Mouse (Mus musculus) neural tube, embryonic 15.5 days (tissue): ENCODE results near the gene Bola1. TPM values are rescaled to one million over a fixed set of nuclear protein-coding genes. Genes with fewer than 3 reads are reported as not detected.

Experiments used
- ATAC-seq: fragments of 200-750 bp; cut with Nextera tagmentation; 2 replicates; pipeline ENCODE4 v1.8.0; 2017; ENCODE audit warnings: mild to moderate bottlenecking, moderate TSS enrichment, moderate library complexity; ENCODE audit not compliant: low FRiP score
- H3K27ac ChIP-seq: fragments of 300-500 bp; sonication (generic); replicated peaks from 2 replicates; pipeline ENCODE4 v1.5.1; 2015; ENCODE audit warnings: mild to moderate bottlenecking, inconsistent platforms
- H3K27me3 ChIP-seq: fragments of 300-500 bp; sonication (generic); replicated peaks from 2 replicates; pipeline ENCODE4 v1.6.1; 2015; ENCODE audit warnings: inconsistent platforms
- H3K36me3 ChIP-seq: fragments of 300-500 bp; sonication (generic); 2 replicates; pipeline ENCODE4 v1.6.1; 2015; ENCODE audit warnings: inconsistent platforms
- H3K4me1 ChIP-seq: fragments of 300-500 bp; sonication (generic); 2 replicates; pipeline ENCODE4 v1.6.1; 2015; ENCODE audit warnings: inconsistent platforms
- H3K4me2 ChIP-seq: fragments of 300-500 bp; sonication (generic); 2 replicates; pipeline ENCODE4 v1.6.1; 2015; ENCODE audit warnings: inconsistent platforms, mild to moderate bottlenecking, moderate library complexity
- H3K4me3 ChIP-seq: fragments of 300-500 bp; sonication (generic); replicated peaks from 2 replicates; pipeline ENCODE4 v1.5.1; 2015; ENCODE audit warnings: mild to moderate bottlenecking, inconsistent platforms
- H3K9ac ChIP-seq: fragments of 300-500 bp; sonication (generic); replicated peaks from 2 replicates; pipeline ENCODE4 v1.6.1; 2015; ENCODE audit warnings: mild to moderate bottlenecking, inconsistent platforms
- H3K9me3 ChIP-seq: fragments of 300-500 bp; sonication (generic); replicated peaks from 2 replicates; pipeline ENCODE4 v1.6.1; 2016; ENCODE audit warnings: inconsistent platforms
- WGBS: fragments of 180-500 bp; shearing (Covaris S2); methylation state at CpG from one replicate; pipeline ENCODE4 v1.1.7; 2015; ENCODE audit warnings: mixed read lengths; 5-methylcytosine and 5-hydroxymethylcytosine counted together
- polyA plus RNA-seq: library from polyadenylated mRNA; unstranded; fragments of >200 nt; fragmentation: Nextera tagmentation; extraction: Ambion mirVana; gene quantifications from 2 replicates; pipeline ENCODE4 v1.2.1, GENCODE M21; 2015

The Bola1 gene
- polyA plus RNA-seq, 1 experiment from 2014 or later = 58.6 TPM

DNA sequence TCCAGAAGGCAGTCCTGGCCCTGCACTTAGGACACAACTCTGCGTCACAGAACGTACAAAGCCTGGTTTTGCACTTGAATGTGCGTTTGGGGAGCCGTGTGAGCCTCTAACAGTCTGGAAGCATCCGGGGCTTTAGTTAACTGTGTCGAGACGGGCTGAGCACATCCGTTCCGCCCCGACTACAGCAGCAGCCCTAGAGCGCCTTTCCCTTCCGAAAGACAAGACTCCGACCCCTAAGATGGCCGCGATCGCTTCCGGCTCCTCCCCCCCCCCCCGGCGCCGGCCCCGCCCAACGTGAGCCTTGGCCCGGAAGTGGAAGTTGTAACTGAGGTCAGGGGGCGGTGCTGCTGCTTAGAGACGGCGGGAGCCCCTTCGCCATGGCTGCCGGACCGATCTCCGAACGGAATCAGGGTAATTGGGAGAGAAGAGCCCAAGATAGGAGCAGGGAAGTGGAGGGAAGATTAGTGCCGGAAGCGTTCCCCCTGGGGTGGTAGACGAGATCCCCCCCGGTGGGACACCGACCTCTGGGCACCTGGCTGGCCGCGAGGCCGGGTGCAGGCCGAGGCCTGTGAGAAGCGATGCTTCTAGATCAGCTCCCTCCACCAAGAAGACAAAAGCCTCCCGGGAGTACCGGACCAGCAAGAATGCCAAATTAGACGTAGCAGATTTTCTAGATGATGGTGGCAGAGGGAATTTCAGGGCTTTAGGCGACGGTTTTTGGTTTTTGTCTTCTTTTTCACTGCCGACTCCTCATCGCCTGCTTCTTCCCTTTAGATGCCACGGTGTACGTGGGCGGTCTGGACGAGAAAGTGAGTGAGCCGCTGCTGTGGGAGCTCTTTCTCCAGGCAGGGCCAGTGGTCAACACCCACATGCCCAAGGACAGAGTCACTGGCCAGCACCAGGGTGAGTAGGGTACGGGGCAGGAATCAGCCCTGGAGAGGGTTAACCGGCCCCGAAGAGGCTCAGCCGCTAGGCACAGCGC, 47.0 kb downstream of the Bola1 start, which contains the start of gene Sf3b4:
Gene Sf3b4, plus strand, starts transcription at position 136 of the 982 bp plus-strand sequence.
- peak; percentile 95 for ATAC-seq
- under 1% methylated on average over 53 of the region's 58 CpGs for WGBS

DNA sequence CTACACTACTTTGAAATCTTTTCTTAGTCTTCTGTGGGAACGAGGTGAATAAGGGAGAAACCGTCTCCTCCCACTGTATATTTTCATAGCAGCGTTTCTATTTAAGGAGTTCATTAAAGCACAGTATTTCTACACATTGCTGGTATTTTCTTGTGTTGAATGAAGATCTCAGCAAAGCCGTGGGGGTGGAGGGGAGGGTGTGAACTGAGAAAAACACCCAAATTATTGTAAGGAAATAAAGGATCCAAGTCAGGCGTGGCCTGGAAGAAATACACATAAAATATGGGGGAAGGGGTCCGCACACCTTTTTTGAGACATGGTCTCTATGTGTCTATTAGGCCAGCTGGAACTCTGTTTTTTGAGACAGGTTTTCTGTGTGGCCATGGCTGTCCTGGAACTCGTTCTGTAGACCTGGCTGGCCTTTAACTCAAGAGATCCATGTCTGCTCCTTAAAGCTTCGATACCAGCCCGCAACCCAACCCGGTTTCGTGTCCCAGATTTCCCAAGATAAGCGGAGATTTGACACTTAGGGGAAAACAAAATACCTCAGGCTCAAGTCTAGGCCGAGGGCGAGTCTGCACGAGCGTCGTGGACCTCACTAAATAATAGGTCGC, 47.8 kb downstream of the Bola1 start:
- peak overlapping the region; percentile 98 for H3K4me2 ChIP-seq
- H3K4me3 ChIP-seq = peak overlapping the region; percentile 85
- H3K9ac ChIP-seq = peak overlapping the region; percentile 87
- peaks cover 27% of the 10 kb centered on the region for H3K36me3 ChIP-seq
- no peaks in the 10 kb centered on the region for H3K27me3 ChIP-seq
- peak overlapping the region; percentile 98 for H3K27ac ChIP-seq
- H3K4me1 ChIP-seq = peaks cover 45% of the 10 kb centered on the region
- peak; percentile 29 for ATAC-seq
- WGBS = 21% methylated on average over 18 of the region's 18 CpGs
- no peaks in the 10 kb centered on the region for H3K9me3 ChIP-seq

More for the DNA sequence above, 47.0 kb downstream of the Bola1 start, which contains the start of gene Sf3b4:
- Histone ChIP-seq H3K9me3 (no peaks in the 10 kb centered on the region), H3K27me3 (no peaks in the 10 kb centered on the region), H3K4me3 (peak within 1 kb of the TSS; percentile 85), H3K27ac (peak within 1 kb of the TSS; percentile 98), H3K4me2 (peak within 1 kb of the TSS; percentile 98), H3K9ac (peak within 1 kb of the TSS; percentile 87), H3K36me3 (peaks cover 31% of the 10 kb centered on the region), H3K4me1 (peaks cover 45% of the 10 kb centered on the region)

DNA sequence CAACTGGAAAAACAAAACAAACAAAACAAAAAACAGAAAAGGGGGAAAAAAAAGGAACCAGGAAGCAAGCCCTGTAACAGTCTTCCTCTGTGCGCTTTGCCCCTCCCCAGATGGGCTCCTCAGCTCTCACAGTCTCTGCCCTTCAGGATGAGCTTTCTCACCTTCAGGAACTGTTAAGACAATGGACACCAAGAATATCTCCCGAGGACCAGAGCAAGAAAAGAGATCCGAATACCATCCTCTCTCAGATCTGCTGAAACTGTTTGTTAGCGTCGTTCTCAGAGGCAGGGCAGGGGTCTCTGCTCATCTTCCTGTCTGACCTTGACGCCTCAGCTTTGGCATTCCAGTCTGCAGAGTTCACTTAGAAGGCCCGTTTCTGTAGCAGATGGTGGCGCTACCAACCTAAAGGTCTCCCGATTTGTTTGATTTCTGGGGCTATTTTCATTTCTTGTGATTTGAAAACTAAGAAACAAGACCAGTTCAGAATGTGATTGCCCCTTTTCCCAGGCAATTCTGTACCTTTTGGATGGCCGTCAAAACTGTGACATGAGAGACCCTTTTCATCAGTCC, 48.4 kb downstream of the Bola1 start:
- Histone ChIP-seq H3K4me1 (peaks cover 42% of the 10 kb centered on the region), H3K36me3 (peaks cover 20% of the 10 kb centered on the region), H3K4me3 (peak overlapping the region; percentile 85), H3K9me3 (no peaks in the 10 kb centered on the region), H3K27ac (peak overlapping the region; percentile 98), H3K4me2 (peak overlapping the region; percentile 98), H3K27me3 (no peaks in the 10 kb centered on the region), H3K9ac (peak overlapping the region; percentile 87; the same call in 1 of the 2 replicates)
- WGBS = 75% methylated on average over 10 of the region's 10 CpGs
- no peak for ATAC-seq

DNA sequence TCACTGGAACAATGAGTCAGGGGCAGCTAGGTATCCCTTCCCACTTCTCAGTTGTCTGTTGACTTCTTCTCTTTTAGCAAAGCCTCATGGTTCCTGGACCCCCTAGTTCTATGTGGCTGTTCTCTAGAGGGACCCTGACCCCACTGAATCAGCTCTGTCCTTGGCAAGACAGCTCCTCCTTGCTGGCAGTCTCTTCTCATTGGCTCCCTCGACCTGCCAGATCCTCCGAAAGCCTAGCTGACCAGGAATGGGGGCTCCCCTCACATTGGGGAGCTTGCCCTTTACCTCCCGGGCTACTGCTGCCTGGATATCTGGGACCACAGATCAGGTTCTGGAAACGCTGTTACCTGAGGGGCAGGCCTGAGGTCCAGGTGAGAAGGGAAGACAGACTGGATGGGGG, 49.2 kb downstream of the Bola1 start:
- WGBS = 88% methylated on average over 4 of the region's 4 CpGs
- Histone ChIP-seq H3K36me3 (peaks cover 14% of the 10 kb centered on the region), H3K9ac (peak overlapping the region; percentile 18; the same call in 1 of the 2 replicates), H3K27ac (no peak overlapping the region), H3K27me3 (no peaks in the 10 kb centered on the region), H3K9me3 (no peaks in the 10 kb centered on the region), H3K4me2 (no peak overlapping the region), H3K4me1 (peaks cover 37% of the 10 kb centered on the region), H3K4me3 (no peak overlapping the region)
- ATAC-seq = no peak

DNA sequence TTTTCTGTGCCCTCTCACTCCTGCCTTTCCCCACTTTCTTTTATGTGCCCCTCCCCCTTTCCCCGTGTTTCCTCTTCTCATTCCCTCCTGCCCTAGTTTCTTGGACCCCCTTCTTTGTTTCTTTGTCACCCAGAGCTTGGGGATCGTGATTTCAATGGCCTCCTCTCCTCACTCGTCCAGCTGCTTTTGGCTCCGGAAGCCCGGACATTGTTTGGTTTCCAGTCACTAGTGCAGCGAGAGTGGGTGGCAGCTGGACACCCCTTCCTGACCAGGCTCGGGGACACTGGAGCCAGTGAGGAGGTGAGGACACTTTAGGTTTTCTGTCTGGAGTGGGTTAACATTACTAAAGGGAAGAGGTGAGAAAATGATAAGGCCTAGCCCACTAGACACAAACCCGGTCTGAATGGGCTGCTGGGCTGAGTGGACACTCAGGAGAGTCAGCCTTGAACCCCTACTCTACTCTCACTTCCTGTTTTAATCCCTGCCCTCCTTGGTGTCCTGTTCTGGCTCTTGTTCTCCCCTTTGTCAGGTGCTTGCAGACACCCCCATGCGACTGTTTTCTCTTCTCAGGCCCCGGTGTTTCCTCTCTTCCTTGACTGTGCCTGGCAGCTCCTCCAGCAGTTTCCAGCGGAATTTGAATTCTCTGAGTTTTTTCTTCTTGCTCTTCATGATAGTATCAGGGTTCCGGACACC, 50.9 kb downstream of the Bola1 start:
- peaks cover 26% of the 10 kb centered on the region for H3K4me1 ChIP-seq
- no peak for ATAC-seq
- H3K27ac ChIP-seq = no peak overlapping the region
- H3K9me3 ChIP-seq = no peaks in the 10 kb centered on the region
- no peaks in the 10 kb centered on the region for H3K27me3 ChIP-seq
- H3K9ac ChIP-seq = no peak overlapping the region
- no peak overlapping the region for H3K4me3 ChIP-seq
- H3K4me2 ChIP-seq = no peak overlapping the region
- H3K36me3 ChIP-seq = no peaks in the 10 kb centered on the region
- 70% methylated on average over 12 of the region's 12 CpGs for WGBS

DNA sequence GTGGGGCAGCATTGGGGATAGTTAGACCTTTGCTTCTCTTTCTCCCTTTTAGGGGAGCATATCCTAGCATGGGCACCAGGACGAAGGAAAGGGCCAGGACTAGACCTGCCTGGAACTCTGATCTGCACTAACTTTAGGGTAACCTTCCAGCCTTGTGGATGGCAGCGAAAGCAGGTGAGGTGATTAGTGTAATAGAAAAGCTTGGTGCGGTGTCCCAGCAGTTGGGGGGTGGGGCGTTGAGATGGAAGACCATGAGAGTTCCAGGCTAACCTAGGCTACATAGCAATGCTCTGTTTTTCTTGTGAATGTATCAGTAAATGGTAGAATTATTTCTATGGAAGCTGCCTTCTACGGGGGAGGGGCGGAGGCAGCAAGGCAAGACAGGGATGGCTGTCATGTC, 56.5 kb downstream of the Bola1 start:
- no peaks in the 10 kb centered on the region for H3K9me3 ChIP-seq
- peaks cover 32% of the 10 kb centered on the region for H3K4me1 ChIP-seq
- no peaks in the 10 kb centered on the region for H3K36me3 ChIP-seq
- WGBS = 89% methylated on average over 6 of the region's 6 CpGs
- peak overlapping the region; percentile 97 for H3K4me2 ChIP-seq
- ATAC-seq = no peak
- no peak overlapping the region for H3K9ac ChIP-seq
- H3K27me3 ChIP-seq = no peaks in the 10 kb centered on the region
- no peak overlapping the region for H3K27ac ChIP-seq
- H3K4me3 ChIP-seq = peak overlapping the region; percentile 49

DNA sequence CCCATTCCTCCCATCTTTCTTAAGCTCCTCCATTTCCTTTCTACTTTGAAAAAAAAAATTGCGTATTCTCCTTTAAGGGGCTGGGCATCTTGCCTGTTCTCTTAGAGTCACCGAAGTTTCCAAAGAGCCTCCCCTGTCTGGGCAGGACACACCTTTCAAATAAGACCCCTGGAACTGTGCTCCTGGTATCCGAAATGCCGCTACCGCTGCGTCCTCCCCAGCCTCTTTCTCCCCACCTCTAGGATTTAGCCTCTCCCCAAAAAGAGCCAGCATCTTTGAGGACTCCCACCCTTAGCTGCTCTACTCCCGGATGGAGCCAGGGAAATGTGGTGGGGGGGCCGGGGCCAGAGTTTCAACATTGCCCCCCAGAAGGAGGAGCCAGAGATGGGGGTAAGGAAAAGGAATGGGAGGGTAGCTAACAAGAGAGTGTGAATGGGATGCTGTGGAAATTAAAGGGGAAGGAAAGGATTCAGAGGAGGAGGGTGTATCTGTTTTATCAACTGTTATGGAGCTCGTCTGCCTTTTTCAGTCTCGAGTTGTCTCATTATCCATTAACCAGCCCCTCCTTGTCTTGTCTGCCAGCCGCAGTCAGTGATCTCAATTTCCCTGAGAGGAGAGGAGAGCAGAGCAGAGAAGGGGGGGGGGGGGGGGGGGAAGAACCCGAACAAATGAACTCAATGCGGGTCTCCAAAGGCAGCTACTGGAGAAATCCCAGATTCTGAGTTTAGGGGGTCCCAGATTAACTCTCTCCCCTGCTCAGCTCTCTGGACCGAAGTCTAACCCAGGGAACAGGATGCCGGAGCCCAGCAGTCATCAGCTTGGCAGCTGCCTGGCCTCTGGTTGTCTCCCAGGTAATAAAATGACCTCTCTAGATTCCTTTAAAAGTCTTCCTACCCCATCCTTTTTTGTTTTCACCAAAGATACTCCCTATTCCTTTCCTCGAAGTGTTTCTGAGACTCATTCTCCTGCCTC, 57.4 kb downstream of the Bola1 start, which contains the start of gene Mtmr11:
Gene Mtmr11, plus strand, starts transcription at position 136 of the 972 bp plus-strand sequence.
- no peaks in the 10 kb centered on the region for H3K27me3 ChIP-seq
- peak within 1 kb of the TSS; percentile 61 for H3K9ac ChIP-seq
- no peaks in the 10 kb centered on the region for H3K36me3 ChIP-seq
- no peaks in the 10 kb centered on the region for H3K9me3 ChIP-seq
- peak; percentile 62 for ATAC-seq
- peak within 1 kb of the TSS; percentile 49 for H3K4me3 ChIP-seq
- H3K27ac ChIP-seq = peak within 1 kb of the TSS; percentile 78
- WGBS = 2% methylated on average over 16 of the region's 16 CpGs
- peaks cover 32% of the 10 kb centered on the region for H3K4me1 ChIP-seq
- peak within 1 kb of the TSS; percentile 97 for H3K4me2 ChIP-seq

DNA sequence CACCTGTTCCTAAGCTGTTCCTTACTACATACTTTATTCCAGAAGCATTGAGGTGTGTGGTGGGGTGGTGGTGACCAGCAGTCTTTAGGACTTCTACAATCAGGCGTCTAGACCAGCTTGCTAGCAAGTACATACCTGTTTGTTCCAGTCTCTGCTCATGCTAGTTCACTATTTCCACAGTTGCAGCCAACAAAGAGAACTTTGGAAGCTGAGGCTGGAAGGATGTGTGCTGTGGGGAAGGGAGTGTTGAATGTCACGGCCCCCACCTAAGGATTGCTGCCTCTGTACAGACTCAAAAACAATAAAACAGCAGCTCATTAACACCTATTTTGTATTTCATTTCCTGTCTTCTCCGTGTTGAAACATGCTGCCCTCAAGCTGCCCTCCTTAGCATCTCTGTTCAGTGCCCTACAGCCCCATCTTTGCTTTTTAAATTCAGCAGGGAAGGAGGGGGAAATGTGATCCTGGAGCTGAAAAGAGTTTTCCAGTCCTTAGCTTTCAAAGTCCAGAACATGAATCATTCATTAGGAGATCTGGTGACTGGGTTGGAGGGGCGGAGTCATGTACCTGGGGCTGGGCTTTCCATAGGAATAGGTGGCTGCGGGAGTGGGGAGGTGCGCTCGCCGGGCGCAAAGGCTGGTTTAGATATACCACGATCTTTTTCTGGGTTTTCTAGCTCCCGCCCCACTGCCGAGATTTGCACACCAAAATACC, 58.5 kb downstream of the Bola1 start:
- Histone ChIP-seq H3K4me2 (peak overlapping the region; percentile 97), H3K9me3 (no peaks in the 10 kb centered on the region), H3K9ac (peak overlapping the region; percentile 61), H3K4me3 (peak overlapping the region; percentile 49), H3K36me3 (peaks cover under 1% of the 10 kb centered on the region; the same call in 1 of the 2 replicates), H3K27ac (peak overlapping the region; percentile 78), H3K27me3 (no peaks in the 10 kb centered on the region), H3K4me1 (peaks cover 32% of the 10 kb centered on the region)
- WGBS = 2% methylated on average over 12 of the region's 12 CpGs
- ATAC-seq = peak; percentile 85

DNA sequence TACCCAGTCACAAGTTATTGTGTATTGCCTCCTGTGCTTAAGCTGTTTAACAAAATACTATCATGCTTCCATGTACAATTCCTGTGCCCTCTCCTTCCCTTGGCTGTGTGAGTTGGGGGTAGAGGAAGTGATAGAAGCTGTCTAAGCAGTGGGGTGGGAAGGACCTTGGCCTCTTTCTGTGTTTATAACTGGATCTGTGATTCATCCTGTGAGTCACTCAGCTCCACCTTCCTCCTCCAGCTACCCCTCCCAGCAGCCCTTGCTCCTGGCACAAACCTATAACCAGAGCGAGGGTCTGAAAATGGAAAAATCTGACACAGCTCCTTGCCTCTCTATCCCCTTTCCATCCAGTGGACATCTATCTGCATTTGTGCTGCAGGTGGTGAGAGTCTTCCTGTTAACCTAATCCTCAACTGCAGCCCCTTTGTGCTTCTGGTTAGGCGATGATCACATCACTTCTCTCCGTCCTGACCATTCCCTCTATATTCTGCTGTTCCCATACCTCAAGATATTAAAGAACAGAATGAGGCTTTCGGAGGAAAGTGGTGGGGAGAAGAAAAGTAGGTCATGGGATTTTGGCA, 59.2 kb downstream of the Bola1 start:
- Histone ChIP-seq H3K9me3 (no peaks in the 10 kb centered on the region), H3K36me3 (peaks cover 7% of the 10 kb centered on the region; the same call in 1 of the 2 replicates), H3K27me3 (no peaks in the 10 kb centered on the region), H3K9ac (no peak overlapping the region), H3K4me1 (peaks cover 32% of the 10 kb centered on the region), H3K27ac (peak overlapping the region; percentile 78), H3K4me3 (0 out of 2 replicates have a peak overlapping the region, but pooled peaks have one; percentile 49), H3K4me2 (peak overlapping the region; percentile 97)
- no peak for ATAC-seq
- 57% methylated on average over 4 of the region's 4 CpGs for WGBS
